37 mouse cellular contexts compared by ENCODE assay signal in the genomic region with DNA sequence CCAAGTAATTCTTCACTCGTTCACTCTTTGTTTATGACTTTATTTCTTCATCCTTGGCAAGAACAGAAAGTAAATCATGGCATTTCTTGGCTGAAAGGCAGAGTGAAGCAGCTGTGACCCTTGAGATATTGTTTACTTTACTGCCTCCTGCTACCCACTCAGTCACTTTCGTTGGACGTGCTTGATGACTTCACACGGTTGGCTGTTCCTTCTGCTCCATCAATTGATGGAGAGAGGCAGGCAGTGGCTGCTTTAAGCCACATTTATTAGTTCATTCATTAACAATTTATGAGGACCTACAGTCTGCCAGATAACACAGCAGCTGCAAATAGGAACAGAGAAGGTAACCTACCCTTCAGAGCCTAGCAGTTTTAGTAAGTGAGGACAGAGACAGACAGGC. TPM values are rescaled to one million over a fixed set of nuclear protein-coding genes. Genes with fewer than 3 reads are reported as not detected.
DNase-seq lines count a peak whose midpoint lies in the region; ATAC-seq and TF ChIP-seq lines count a peak whose summit lies in the region.
"Had no signal": no experiment of that assay in that cellular context is flagged by ENCODE, and none has a peak within 500 bp of the region (broad histone marks: within the 10 kb centered on the region; RNA-seq: fewer than 3 reads in every experiment).

No protein-coding gene starts in this region.

- H3K27ac ChIP-seq in hindbrain, postnatal 0 days = no peak overlapping the region
- H3K27ac ChIP-seq in hindbrain, embryonic 14.5 days = no peak overlapping the region
- H3K27ac ChIP-seq: forebrain, embryonic 13.5 days; heart, adult 2 months; heart, embryonic 13.5 days; kidney, postnatal 0 days; limb, embryonic 10.5 days; limb, embryonic 15.5 days; liver, embryonic 13.5 days had no signal

- H3K4me1 ChIP-seq in hindbrain, postnatal 0 days (ENCODE audit: insufficient read depth, low read length) = no peaks in the 10 kb centered on the region
- H3K4me1 ChIP-seq in hindbrain, embryonic 14.5 days (replicated peaks; ENCODE audit: control insufficient read depth, insufficient read depth, low read length) = 0 out of 2 replicates have a peak, but pooled peaks cover 3% of the 10 kb centered on the region
- H3K4me1 ChIP-seq: forebrain, embryonic 13.5 days; heart, embryonic 13.5 days; limb, embryonic 15.5 days; liver, embryonic 13.5 days; megakaryocyte, embryonic 14.5 days had no signal

- TF ChIP-seq CTCF in hindbrain, postnatal 0 days (IDR thresholded peaks at IDR 0.05; ENCODE audit: low read depth) = no peak
- no peak for TF ChIP-seq CTCF in brain, embryonic 14.5 days (IDR thresholded peaks at IDR 0.05; ENCODE audit: borderline replicate concordance, extremely low read depth, insufficient read depth, insufficient read length)

- H3K4me3 ChIP-seq in hindbrain, postnatal 0 days (ENCODE audit: low read length) = no peak overlapping the region
- H3K4me3 ChIP-seq in hindbrain, embryonic 14.5 days (replicated peaks; ENCODE audit: low read length) = no peak overlapping the region
- H3K4me3 ChIP-seq: forebrain, embryonic 13.5 days; heart, adult 2 months; heart, embryonic 13.5 days; limb, embryonic 10.5 days; limb, embryonic 15.5 days; liver, embryonic 13.5 days; megakaryocyte, embryonic 14.5 days had no signal

- no peak for TF ChIP-seq POLR2A in brain, embryonic 14.5 days (IDR thresholded peaks at IDR 0.05; ENCODE audit: borderline replicate concordance, extremely low read depth, insufficient read depth, insufficient read length, poor library complexity, severe bottlenecking)

- peak; percentile 53; the same call in 1 of the 2 replicates for ATAC-seq in hindbrain, postnatal 0 days
- no peak for ATAC-seq in hindbrain, embryonic 14.5 days (ENCODE audit: low FRiP score)
- ATAC-seq: activated CD4-positive, CD25-positive, alpha-beta regulatory T cell, adult 4 months; forebrain, embryonic 13.5 days; intestine, embryonic 16.5 days had no signal

- WGBS in hindbrain, postnatal 0 days = 37% methylated on average over 4 of the region's 4 CpGs
- 49% methylated on average over 4 of the region's 4 CpGs for WGBS in hindbrain, embryonic 14.5 days

- DNase-seq in hindbrain, postnatal 0 days (ENCODE audit: low spot score) = no peak
- no peak for DNase-seq in hindbrain, embryonic 14.5 days (ENCODE audit: low spot score)
- DNase-seq in lung, postnatal 10 days = peak; percentile 4
- no peak for DNase-seq in lung, postnatal 25 days (ENCODE audit: low spot score)
- peak; percentile 11 for DNase-seq in Muller cell, postnatal 12 days (ENCODE audit: inconsistent ontology term)
- DNase-seq in brain, embryonic 14.5 days (ENCODE audit: low read depth) = peak; percentile 32
- no peak for DNase-seq in urinary bladder, postnatal 14 days (ENCODE audit: low spot score)
- DNase-seq: adrenal gland, adult 2 months; adrenal gland, postnatal 36 days; B cell, adult 2 months; cerebellum, adult 2 months; cerebellum, postnatal 14 days; gastrocnemius, postnatal 25 days; heart, adult 2 months; heart, postnatal 10 days; kidney, adult 8-10 months; kidney, postnatal 4 days; layer of hippocampus, postnatal 36 days; liver, embryonic 13.5 days; lung, adult 18-20 months; thymus, adult 2 months; thymus, postnatal 36 days had no signal

- H3K4me2 ChIP-seq in hindbrain, postnatal 0 days (ENCODE audit: low read depth, low read length) = no peak overlapping the region
- no peak overlapping the region for H3K4me2 ChIP-seq in hindbrain, embryonic 14.5 days (replicated peaks)
- H3K4me2 ChIP-seq: forebrain, embryonic 13.5 days; heart, embryonic 13.5 days; limb, embryonic 15.5 days; liver, embryonic 13.5 days had no signal

- H3K36me3 ChIP-seq in hindbrain, postnatal 0 days (ENCODE audit: insufficient read depth, low read length) = no peaks in the 10 kb centered on the region
- no peaks in the 10 kb centered on the region for H3K36me3 ChIP-seq in hindbrain, embryonic 14.5 days (replicated peaks; ENCODE audit: control insufficient read depth, insufficient read depth)
- H3K36me3 ChIP-seq: heart, embryonic 13.5 days; limb, embryonic 10.5 days; limb, embryonic 15.5 days; liver, embryonic 13.5 days had no signal

- H3K9ac ChIP-seq in hindbrain, postnatal 0 days (replicated peaks; ENCODE audit: low read length) = no peak overlapping the region
- H3K9ac ChIP-seq in hindbrain, embryonic 14.5 days = no peak overlapping the region
- H3K9ac ChIP-seq: forebrain, embryonic 13.5 days; heart, embryonic 13.5 days; limb, embryonic 15.5 days; liver, embryonic 13.5 days had no signal

- H3K9me3 ChIP-seq in hindbrain, postnatal 0 days (ENCODE audit: low read length) = no peaks in the 10 kb centered on the region
- H3K9me3 ChIP-seq in hindbrain, embryonic 14.5 days (ENCODE audit: control insufficient read depth, low read length) = no peaks in the 10 kb centered on the region
- H3K9me3 ChIP-seq: forebrain, embryonic 13.5 days; heart, embryonic 13.5 days; limb, embryonic 10.5 days; limb, embryonic 15.5 days; liver, embryonic 13.5 days had no signal

- H3K27me3 ChIP-seq in hindbrain, postnatal 0 days (ENCODE audit: insufficient read depth, low read length) = no peaks in the 10 kb centered on the region
- no peaks in the 10 kb centered on the region for H3K27me3 ChIP-seq in hindbrain, embryonic 14.5 days (ENCODE audit: control insufficient read depth, insufficient read depth, low read length)
- H3K27me3 ChIP-seq: forebrain, embryonic 13.5 days; heart, embryonic 13.5 days; limb, embryonic 15.5 days; liver, embryonic 13.5 days; megakaryocyte, embryonic 14.5 days had no signal

RNA-seq across cellular contexts. Expression of a gene that starts 51.7 kb away (rescaled TPM):
- not detected in 2 replicates for total RNA-seq in hindbrain, postnatal 0 days (2014; rRNA removed)
- not detected in 2 replicates for polyA plus RNA-seq in hindbrain, postnatal 0 days (2015; fragmentation: Nextera tagmentation; extraction: Ambion mirVana)
- not detected in 2 replicates for polyA plus RNA-seq in hindbrain, embryonic 14.5 days (2014; fragmentation: Nextera tagmentation; extraction: Ambion mirVana)
- polyA plus RNA-seq in brain, embryonic 14.5 days (2012; rRNA removed) = not detected in 2 replicates
- total RNA-seq: adrenal gland, adult 2 months; adrenal gland, postnatal 36 days; gastrocnemius, adult 18-20 months; gastrocnemius, postnatal 25 days; heart, adult 2 months; heart, postnatal 10 days; hematopoietic stem cell, adult 5-6 weeks; layer of hippocampus, adult 8-10 months; layer of hippocampus, postnatal 36 days; left cerebral cortex, postnatal 10 days had no signal
- polyA plus RNA-seq: activated CD4-positive, CD25-positive, alpha-beta regulatory T cell, adult 4 months; adrenal gland, adult 2 months; cerebellum, adult 2 months; cortical plate, adult 2 months; embryonic facial prominence, embryonic 11.5 days; forebrain, embryonic 13.5 days; frontal cortex, adult 2 months; heart, adult 2 months; heart, embryonic 13.5 days; intestine, embryonic 16.5 days; kidney, postnatal 0 days; limb, embryonic 10.5 days; limb, embryonic 15.5 days; liver, embryonic 13.5 days; thymus, adult 2 months had no signal

Comparison
In these comparisons a context has a peak if more than half of its experiments do, and no peak if none do; other contexts are left out.
1. DNase-seq: peak in lung, postnatal 10 days (single experiment), Muller cell, postnatal 12 days (single experiment) and brain, embryonic 14.5 days (single experiment); none in hindbrain, postnatal 0 days (single experiment), hindbrain, embryonic 14.5 days (single experiment), lung, postnatal 25 days (single experiment) and urinary bladder, postnatal 14 days (single experiment).